Mouse (Mus musculus): ENCODE measurements around the gene Nup85.

Nup85 gene

DNA sequence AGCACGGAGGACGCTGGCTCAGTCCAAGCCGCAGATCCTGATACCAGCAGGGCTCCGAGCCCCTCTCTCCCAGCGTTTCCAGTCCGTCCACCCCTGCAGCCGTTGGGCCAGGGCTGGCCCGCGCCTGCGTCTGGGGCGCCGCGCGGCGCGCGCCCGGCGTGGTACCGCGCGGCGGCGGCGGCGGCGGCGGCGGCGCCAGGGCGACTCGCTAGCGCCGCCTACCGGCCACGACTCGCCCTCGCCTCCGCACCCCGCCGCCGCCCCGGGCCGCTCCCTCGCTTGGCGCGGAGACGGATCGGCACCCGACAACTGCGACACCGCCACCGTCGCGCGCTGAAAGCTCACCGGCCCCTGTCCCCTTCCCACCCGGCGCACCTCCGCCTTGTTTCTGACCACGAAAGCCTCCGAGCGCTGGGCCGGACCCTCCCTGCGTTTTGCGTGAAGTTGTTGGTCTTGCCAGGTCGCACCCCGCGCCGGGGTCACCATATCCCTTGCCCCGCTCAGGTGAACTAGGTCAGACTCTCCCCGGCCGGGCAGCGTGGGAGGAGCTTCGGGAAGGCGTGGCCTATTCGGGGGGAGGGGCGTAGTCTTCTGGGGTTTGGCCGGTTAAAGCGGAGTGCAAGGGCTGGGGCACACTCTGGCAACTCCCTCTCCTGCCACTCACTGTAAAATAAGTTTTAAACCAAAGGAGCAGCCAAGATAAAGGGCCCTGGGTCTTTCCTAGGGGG, 48.3 kb downstream of the Nup85 start, which contains the start of gene Mif4gd:
Mif4gd (minus strand) TSS at position 560 of the 728 bp plus-strand sequence.
- intact Hi-C loops (cut with DNase I): no loop called here

DNA sequence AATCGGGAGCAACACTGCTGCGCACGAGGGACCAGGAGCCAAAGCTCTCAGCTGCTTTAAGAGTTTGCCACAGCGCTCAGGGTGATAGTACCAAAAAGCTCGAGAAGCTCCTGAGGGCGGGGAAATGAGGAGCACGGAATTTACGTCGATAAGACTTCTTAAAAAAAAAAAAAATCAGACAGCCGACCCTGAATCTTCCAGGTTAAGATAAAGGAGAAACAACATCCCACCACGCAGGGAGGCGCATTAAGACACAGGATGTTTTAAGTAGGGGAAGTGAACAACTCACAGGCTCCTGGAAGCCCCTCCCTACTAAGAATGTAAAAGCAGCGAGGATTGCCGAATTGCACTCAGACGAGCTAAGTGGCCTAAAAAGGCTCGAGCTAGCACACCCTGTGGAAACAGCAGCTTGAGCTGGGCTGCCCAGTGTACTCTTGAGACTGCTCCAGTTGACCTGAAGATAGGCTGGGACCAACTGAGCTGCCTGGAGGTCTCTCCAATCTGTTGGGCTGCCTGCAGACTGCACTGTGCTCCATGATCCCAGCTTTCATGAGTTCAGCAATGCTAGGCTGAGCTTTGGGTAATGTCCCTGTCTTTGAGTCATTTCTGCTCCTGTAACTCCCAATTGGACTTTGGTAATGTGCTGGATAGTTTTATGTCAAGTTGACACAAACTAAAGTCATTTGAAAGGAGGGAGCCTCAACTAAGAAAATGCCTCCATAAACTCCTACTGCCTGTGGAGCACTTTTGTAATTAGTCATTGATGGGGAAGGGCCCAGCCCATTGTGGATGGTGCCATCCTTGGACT, 49.1 kb downstream of the Nup85 start:
- intact Hi-C loops (cut with DNase I): no loop called here

- intact Hi-C loops (cut with DNase I): no loop called here
Measured at GRCm38 (mm10) chr11:115614346-115615107, 50.3 kb downstream of the Nup85 start.

DNA sequence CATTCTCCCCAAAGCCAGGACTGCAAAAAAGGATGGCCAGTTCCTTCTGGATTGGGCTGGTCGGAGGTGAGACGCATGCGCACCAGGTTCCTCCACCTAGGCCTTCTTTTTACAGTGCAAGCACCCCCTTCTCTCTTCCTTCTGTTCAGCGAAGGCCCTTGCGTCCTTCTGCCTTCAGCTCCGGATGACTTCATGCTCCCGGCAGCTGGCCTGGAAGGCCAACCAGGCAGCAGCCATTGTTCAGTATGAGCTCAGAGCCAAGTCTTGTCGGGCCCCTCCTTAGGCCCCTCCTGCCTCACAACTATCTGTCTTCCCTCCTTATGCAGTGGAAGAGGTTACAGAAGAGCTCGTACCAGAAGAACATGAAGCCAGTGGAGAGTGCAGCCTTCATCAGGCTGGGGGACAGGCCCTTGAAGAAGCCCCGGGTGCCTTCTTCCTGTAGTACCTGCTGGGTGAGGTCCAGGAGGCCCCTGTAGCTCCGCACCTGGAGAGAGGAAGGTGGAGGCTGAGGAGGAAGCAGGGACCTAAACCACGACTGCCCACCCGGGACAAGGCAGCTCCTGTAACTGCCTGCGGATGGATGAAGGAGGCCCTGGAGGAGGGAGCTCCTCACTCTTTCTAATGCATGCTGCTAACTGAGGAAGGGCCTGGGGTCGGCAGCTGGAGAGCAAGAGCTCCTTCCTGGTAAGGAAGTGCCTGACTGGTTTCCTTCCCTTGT, 51.0 kb downstream of the Nup85 start:
- intact Hi-C loops (cut with DNase I): no loop called here

GRCm38 (mm10) chr11:115615875-115616274, 51.6 kb downstream of the Nup85 start:
- intact Hi-C loops (cut with DNase I): no loop called here

- intact Hi-C loops (cut with DNase I): no loop called here
Measured at GRCm38 (mm10) chr11:115616371-115616770, 52.1 kb downstream of the Nup85 start.

- intact Hi-C loops (cut with DNase I): no loop called here
Measured at GRCm38 (mm10) chr11:115616893-115617292, 52.7 kb downstream of the Nup85 start.

- intact Hi-C loops (cut with DNase I): no loop called here
Measured at GRCm38 (mm10) chr11:115618001-115618400, 53.8 kb downstream of the Nup85 start.

DNA sequence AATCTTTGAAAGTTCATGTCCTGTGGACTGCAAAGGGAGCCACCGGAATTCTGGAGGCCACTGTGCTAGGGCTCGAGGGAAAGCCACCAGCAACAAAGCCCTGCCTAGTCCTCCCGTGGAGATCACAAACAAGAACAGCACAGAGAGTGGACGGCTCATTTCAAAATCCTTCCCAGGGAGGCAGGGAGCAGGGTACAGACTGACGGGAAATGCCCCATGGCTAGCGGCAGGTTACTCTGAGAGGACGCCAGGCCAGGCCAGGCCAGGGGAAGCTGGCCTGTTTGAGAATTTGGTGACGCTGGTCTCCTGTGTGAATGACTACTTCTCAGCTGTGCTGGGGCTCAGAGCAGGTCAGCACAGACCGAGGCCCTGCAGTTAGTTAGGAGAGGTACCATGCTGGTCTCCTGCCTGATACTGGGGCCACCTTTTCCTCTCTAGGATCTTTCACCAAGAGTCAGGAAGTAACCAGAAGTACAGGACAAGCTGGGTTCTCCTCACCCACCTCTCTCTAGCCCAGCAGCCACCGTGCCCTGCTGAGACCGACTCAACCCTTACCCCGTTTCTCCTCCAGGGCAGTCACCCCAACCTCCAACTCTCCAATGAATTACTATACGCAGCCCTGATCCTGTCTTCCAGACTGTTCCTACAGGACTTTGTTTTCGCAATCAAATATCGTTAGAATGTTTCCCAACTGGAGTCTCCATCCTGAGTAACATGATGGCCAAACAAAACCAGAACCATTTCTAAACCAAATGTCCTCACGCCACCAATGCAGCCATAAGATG, 54.7 kb downstream of the Nup85 start:
- intact Hi-C loops (cut with DNase I): no loop called here

GRCm38 (mm10) chr11:115619949-115620348, 55.7 kb downstream of the Nup85 start:
- intact Hi-C loops (cut with DNase I): no loop called here

DNA sequence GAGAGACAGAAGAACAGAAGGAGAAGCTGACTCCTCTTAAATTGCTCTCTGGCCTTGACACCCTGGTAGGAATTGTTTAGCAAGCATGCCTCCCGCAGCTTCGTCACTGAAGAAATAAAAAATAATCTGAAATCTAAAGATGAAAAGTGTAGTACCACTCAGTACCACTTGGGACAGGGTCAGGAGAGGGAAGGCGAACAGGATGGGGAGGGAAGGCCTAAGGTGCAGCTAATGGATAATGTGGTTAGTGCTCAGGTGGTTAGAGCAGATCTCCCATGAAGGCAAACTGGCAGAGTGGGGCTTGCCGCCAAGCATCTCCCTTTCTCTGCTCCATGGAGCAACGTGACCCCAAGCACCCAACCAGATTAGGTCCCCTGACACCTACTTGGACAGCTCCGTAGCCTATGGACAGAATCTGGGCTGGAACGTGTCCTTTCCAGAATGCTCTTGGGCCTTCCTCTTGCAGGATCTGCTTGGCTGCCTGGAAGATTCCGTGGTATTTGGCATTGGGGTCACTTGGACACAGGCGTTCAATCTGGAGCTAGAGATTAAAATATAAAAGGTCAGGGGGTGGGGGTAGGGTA, 59.3 kb downstream of the Nup85 start:
- intact Hi-C loops (cut with DNase I): no loop called here

- intact Hi-C loops (cut with DNase I): no loop called here
Measured at GRCm38 (mm10) chr11:115625877-115626276, 61.6 kb downstream of the Nup85 start.

- intact Hi-C loops (cut with DNase I): no loop called here
Measured at GRCm38 (mm10) chr11:115626824-115627616, 62.8 kb downstream of the Nup85 start.

GRCm38 (mm10) chr11:115627705-115628464, 63.7 kb downstream of the Nup85 start, which contains the start of gene Slc25a19:
Gene Slc25a19 (minus strand): TSS chr11:115628295.
- intact Hi-C loops (cut with DNase I): no loop called here

DNA sequence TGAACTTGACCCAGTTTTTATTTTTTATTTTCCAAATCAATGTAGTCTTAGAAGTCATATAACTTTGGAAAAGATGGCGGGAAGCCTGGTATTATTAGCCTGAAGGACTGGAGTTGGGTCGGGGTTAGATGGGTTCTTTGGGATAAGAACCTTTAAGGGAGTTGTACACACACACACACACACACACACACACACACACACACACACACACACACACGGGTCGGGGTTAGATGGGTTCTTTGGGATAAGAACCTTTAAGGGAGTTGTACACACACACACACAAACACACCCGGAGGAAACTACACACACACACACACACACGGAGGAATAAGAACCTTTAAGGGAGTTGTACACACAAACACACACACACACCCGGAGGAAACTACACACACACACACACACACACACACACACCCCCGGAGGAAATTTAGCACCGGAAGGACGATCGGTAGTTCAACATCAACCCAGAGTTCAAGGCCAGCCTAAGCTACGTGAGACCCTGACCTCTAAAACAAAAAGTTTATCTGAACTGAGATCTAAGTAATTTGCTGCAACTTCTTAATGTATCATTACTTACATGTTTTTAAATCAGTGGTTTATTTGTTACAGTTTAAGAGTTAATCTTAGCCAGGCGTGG, 64.3 kb downstream of the Nup85 start:
- intact Hi-C loops (cut with DNase I): no loop called here

- intact Hi-C loops (cut with DNase I): loop anchor here (5.0 kb wide), 1 partner anchor 82 kb away; no protein-coding TSS in a partner anchor
Measured at GRCm38 (mm10) chr11:115629734-115630531, 65.7 kb downstream of the Nup85 start.

All from adrenal gland (tissue).